Mouse (Mus musculus) layer of hippocampus, postnatal 36 days (tissue): ENCODE measurements around the gene Gm20489. TPM values are rescaled to one million over a fixed set of nuclear protein-coding genes. Genes with fewer than 3 reads are reported as not detected.

Experiments used
- DNase-seq, 2 experiments: peaks; one replicate each; pipeline ENCODE4 v3.0.0; 2022
- total RNA-seq, 2 experiments: library from RNA; stranded (reverse); gene quantifications; 2 replicates each; pipeline ENCODE4 v1.2.3; 2021

Gene Gm20489
- total RNA-seq, 2 experiments from 2014 or later: not detected

GRCm38 (mm10) chrX:101260441-101261325 lies 8.1 kb downstream of the Gm20489 start:
- DNase-seq: no peak

DNA sequence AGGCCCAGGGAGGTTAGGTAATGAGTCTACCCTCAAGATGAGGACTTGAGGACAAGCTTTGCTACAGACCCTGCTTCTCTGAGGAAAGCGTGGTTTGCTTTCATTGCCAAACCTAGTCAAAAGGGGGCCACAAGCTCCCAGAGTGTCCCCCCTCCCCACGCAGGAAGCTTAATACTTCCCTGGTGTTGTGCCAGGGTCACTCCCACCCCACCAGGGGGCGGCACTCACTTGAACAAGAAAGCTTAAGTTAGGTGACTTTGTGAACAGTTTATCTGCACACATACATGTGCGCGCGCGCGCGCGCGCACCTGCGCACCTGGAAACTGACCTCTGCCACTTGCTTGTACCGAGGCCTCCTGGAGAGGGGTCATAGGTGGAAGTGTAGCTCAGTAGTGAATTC lies 12.2 kb downstream of the Gm20489 start:
- no peak for DNase-seq

DNA sequence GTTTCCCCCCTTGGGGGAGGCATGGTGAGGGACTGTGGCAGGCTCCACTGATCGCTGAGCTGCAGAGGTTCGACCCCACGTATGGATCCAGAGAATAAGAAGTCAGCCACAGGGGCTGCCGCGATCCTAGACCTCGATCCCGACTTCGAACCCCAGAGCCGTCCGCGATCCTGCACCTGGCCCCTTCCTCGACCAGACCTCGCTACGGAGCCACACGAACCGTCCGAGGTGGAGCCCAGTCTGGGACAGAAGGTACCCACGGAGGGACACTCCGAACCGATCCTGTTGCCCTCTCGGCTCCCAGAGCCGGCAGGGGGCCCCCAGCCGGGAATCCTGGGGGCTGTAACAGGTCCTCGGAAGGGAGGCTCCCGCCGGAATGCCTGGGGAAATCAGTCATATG lies 14.1 kb downstream of the Gm20489 start:
- DNase-seq: no peak

DNA sequence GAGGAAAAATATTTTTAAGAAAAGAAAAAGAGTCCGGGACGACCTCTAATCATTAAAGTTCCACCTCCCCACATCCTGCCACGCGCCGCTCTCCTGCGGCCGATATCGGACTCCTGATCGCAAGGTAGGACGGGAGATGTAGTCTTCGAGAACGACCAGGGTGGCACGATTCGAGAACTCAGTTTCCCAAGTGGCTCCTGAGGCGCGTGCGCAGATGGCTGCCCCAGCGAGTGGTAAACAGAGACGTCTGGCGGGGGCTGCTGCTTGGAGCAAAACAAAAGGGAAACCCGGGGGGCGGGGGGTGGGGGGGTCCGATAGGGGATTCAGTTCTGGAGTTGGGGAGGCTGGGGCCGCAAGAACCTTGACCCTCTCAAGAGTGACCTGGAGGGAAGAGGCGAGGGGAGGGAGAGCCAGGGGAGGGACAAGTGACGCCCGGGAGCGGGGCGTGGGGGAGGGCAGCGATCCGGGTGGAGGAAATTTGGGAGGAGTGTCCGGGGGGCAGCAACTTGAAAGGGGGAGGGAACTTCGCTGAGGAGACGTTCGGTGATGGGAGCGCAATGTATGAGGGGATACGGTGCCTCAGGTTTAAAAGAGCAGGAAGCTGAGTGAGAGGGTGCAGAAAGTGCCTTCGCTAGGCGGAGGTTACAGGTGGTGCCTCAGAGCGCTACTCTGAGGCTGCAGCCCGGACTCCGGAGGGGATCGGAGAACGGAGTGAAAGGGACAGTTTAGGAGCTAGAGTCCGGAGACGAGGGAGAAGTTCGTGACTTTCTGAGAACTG lies 14.7 kb downstream of the Gm20489 start, which contains the start of gene Foxo4:
TSS of gene Foxo4 (plus strand) at position 577 of the 778 bp plus-strand sequence.
- peak; percentile 81 to 85 for DNase-seq

- no peak for DNase-seq
Observed at GRCm38 (mm10) chrX:101245011-101245410, 23.8 kb downstream of the Gm20489 start.

GRCm38 (mm10) chrX:101222796-101223162 lies 46.0 kb downstream of the Gm20489 start:
- DNase-seq: no peak

DNA sequence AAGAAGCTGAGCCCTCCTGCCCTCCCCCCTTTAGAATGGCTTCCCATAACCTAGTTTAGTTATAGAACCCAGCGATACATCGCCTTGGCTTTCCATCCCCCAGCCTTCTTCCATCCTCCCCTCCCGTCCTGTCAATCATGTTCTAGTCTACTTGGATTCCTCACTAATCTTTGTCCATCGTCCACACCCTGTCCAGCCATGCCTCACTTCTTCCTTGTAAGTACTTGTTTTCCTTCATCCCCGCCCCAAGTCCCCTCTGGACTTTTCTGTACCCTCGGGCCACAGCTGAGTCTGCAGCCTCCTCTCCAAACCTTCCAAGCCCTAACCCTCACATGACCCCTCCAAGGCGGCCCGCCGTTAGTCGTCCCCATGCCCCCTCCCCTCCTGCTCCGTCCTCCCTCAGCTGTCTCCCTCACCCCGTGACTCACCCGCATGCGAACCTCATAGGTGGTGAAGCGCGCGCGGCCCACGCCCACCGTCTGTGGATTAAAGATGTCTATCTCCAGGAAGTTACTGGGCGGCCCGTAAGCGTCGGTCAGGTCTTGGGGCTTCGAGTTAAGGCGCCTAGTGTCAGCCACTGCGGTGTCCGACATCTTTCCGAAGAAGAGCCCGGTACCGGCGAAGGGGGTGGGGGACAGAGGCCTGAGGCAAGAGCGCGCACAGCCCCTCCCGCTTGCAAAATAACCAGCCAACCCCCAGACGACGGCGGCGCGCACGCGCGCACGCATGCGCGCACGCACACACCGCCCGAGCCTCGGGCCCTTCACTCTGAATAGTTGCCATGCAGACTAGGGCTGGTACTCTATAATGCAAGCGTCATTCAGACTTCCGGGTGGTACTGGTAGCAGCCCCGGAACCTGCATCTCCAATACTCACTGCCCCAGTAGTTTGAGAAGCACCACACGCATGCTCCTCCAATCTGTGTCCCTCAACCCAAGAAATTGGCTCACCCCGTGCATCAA lies 46.7 kb downstream of the Gm20489 start, which contains the start of gene Snx12:
TSS of gene Snx12 (minus strand) at position 730 of the 962 bp plus-strand sequence.
- peak; percentile 87 for DNase-seq

Other genes with a start within 250 kb of the Gm20489 start
- gene Tex11, start 209.4 kb downstream of the Gm20489 start, total RNA-seq: not detected
- 1 to 10 TPM; 4.8 to 6.8 TPM for gene Slc7a3, start 183.0 kb downstream of the Gm20489 start, total RNA-seq
- 10 to 100 TPM; 81.5 to 88.3 TPM for gene Snx12, start 46.5 kb downstream of the Gm20489 start, total RNA-seq
- 10 to 100 TPM; 21.3 to 25.4 TPM for gene Foxo4, start 14.5 kb downstream of the Gm20489 start, total RNA-seq
- gene Gm614, start 5.0 kb downstream of the Gm20489 start, total RNA-seq: not detected
- 1 to 10 TPM in 1 of 2 experiments, under 1 TPM in 1; 0.90 to 1.6 TPM for gene Il2rg, start 768 bp downstream of the Gm20489 start, total RNA-seq
- gene Med12, start 5.0 kb upstream of the Gm20489 start, total RNA-seq: 10 to 100 TPM; 23.1 to 26.5 TPM
- gene Nlgn3, start 30.1 kb upstream of the Gm20489 start, total RNA-seq: 100 to 1,000 TPM; 186 to 189 TPM
- 10 to 100 TPM; 10.3 to 13.0 TPM for gene Gjb1, start 107.4 kb upstream of the Gm20489 start, total RNA-seq
- 100 to 1,000 TPM; 159 to 175 TPM for gene Zmym3, start 151.8 kb upstream of the Gm20489 start, total RNA-seq
- 100 to 1,000 TPM; 135 to 149 TPM for gene Nono, start 160.3 kb upstream of the Gm20489 start, total RNA-seq
- 1 to 10 TPM; 1.0 to 1.4 TPM for gene Itgb1bp2, start 180.1 kb upstream of the Gm20489 start, total RNA-seq